Mouse (Mus musculus): ENCODE results near the gene Bnip2.

Bnip2 gene

GRCm38 (mm10) chr9:70047839-70048238, 58.6 kb downstream of the Bnip2 start:
- DNase-seq (ENCODE audit: low read depth, low spot score), result no peak

GRCm38 (mm10) chr9:70048280-70048679, 59.0 kb downstream of the Bnip2 start:
- no peak for DNase-seq (ENCODE audit: low read depth, low spot score)

DNA sequence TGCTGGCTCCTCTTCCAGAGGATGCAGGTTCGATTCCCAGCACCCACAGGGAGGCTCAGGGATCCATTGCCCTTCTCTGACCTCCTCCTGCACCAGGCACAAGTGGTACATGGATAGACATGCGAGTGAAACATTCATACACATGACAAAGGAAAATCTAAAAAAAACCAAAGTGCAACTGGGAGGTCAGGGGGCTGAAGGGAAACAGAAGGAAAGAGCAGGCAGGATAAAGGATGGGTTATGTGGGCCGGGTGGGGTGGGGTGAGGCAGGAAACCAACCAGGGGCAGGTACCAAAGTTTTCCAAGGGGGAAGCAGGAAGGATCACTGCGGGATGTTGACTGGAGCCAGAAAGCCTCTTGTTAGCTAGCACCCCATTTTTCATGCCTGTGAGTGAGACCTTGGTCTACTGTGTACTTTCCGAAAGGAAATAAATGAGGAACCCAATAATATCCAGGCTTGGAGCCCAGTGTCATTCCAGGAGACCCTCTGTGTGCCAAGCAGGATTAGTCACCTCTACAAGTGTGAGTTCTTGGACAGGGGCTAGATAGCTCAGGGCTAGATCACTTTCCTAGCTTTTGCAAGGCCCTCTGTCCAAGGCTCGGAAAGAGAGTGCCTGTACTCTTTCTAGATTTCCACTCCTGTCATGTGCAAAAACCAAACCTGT, 59.6 kb downstream of the Bnip2 start:
- peak; percentile 12 for DNase-seq (ENCODE audit: low read depth, low spot score)

- no peak for DNase-seq (ENCODE audit: low read depth, low spot score)
Observed at GRCm38 (mm10) chr9:70049416-70049783, 60.1 kb downstream of the Bnip2 start.

GRCm38 (mm10) chr9:70049839-70050238, 60.6 kb downstream of the Bnip2 start:
- DNase-seq (ENCODE audit: low read depth, low spot score), result no peak

GRCm38 (mm10) chr9:70052730-70053129, 63.5 kb downstream of the Bnip2 start:
- no peak for DNase-seq (ENCODE audit: low read depth, low spot score)

DNA sequence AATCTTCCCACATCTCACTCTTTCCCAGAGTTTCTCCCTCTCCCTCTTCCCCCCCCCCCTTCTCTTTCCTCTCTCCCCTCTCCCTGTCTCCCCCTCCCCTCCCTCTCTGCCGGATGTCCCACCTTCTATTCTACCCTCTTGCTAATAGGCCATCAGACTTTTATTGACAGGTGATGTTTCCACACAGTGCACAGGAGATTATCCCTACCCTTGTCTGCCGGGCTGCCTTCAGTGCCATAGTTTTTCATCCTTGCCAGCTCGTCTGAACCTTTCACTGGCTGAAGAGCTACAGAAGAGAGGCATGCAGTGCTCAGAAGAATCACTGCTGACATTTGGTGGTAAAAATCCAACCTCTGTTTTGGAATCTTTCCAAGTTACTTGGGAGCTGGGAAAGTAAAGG, 64.1 kb downstream of the Bnip2 start:
- no peak for DNase-seq (ENCODE audit: low read depth, low spot score)
